Mouse (Mus musculus) olfactory bulb, adult 2 months (tissue): ENCODE results near the gene Dnal4.

Experiments
- CTCF ChIP-seq: fragments of 200-500 bp; IDR thresholded peaks from 2 replicates; pipeline ENCODE4 v1.5.1; 2012; ENCODE audit warnings: low read depth, mild to moderate bottlenecking, low read length, moderate library complexity; ENCODE audit not compliant: insufficient read depth
- POLR2A ChIP-seq: fragments of 200-500 bp; IDR thresholded peaks from 2 replicates; pipeline ENCODE4 v1.6.1; 2012; ENCODE audit warnings: mild to moderate bottlenecking, low read depth, low read length, moderate library complexity; ENCODE audit not compliant: insufficient read depth

GRCm38 (mm10) chr15:79827061-79827777 is 49.6 kb upstream of the Dnal4 start:
- TF ChIP-seq CTCF (no peak), POLR2A (no peak)
